In the genomic region with DNA sequence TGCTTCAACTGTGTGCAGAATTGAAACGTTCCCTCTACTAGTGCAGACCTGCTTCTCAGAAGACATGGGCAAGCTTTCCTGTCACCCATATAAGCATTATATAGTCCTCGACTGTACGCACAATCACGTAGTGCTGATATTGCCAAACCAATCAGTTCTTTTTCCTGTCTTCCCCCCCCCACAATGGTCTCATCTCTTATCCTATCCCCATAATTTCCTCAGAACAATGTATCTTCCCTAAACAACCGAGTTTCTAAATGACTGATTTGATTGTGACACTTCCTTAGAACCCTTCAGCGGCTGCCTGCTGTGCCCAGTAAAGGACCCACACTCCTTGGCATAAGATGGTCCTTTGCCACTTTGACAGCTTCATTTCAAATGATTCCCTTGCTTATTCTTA, we compare ENCODE assay signal across 27 mouse cellular contexts.
A peak's percentile ranks its signal among the peaks of the same experiment; 100 is the strongest.
DNase-seq lines count a peak whose midpoint lies in the region; ATAC-seq and TF ChIP-seq lines count a peak whose summit lies in the region.
"Had no signal": no experiment of that assay in that cellular context is flagged by ENCODE, and none has a peak within 500 bp of the region (broad histone marks: within the 10 kb centered on the region; RNA-seq: fewer than 3 reads in every experiment).

No protein-coding gene starts in this region.

- H3K4me1 ChIP-seq in heart, embryonic 13.5 days, result peaks cover 16% of the 10 kb centered on the region
- H3K4me1 ChIP-seq in heart, embryonic 11.5 days (ENCODE audit: control insufficient read depth, insufficient read depth, low read length), result no peaks in the 10 kb centered on the region; the same call in 1 of the 2 replicates
- peaks cover 3% of the 10 kb centered on the region; the same call in 1 of the 2 replicates for H3K4me1 ChIP-seq in liver, adult 2 months (ENCODE audit: control insufficient read depth, insufficient read depth, low read length)
- H3K4me1 ChIP-seq in hindbrain, embryonic 13.5 days (replicated peaks), result no peaks in the 10 kb centered on the region; the same call in 1 of the 2 replicates
- H3K4me1 ChIP-seq: embryonic facial prominence, embryonic 12.5 days; midbrain, embryonic 13.5 days had no signal

- H3K4me2 ChIP-seq in heart, embryonic 13.5 days, result no peak overlapping the region
- no peak overlapping the region for H3K4me2 ChIP-seq in heart, embryonic 11.5 days
- no peak overlapping the region for H3K4me2 ChIP-seq in hindbrain, embryonic 13.5 days
- H3K4me2 ChIP-seq: embryonic facial prominence, embryonic 12.5 days; hindbrain, embryonic 15.5 days; limb, embryonic 12.5 days; lung, embryonic 14.5 days; midbrain, embryonic 13.5 days had no signal

- no peak for TF ChIP-seq POLR2A in liver, adult 2 months (IDR thresholded peaks at IDR 0.05; ENCODE audit: extremely low read depth, insufficient read depth, low read length)

- no peak overlapping the region for H3K9ac ChIP-seq in heart, embryonic 13.5 days
- no peak overlapping the region for H3K9ac ChIP-seq in heart, embryonic 11.5 days (ENCODE audit: low read depth, low read length)
- H3K9ac ChIP-seq in liver, adult 2 months (ENCODE audit: low read depth, low read length), result no peak overlapping the region
- H3K9ac ChIP-seq in hindbrain, embryonic 13.5 days, result no peak overlapping the region
- H3K9ac ChIP-seq: embryonic facial prominence, embryonic 12.5 days; hindbrain, embryonic 15.5 days; limb, embryonic 12.5 days; lung, embryonic 14.5 days; midbrain, embryonic 13.5 days had no signal

- no peak for ATAC-seq in heart, embryonic 13.5 days (ENCODE audit: extremely low read depth, insufficient number of reproducible peaks, low FRiP score, low TSS enrichment)
- no peak for ATAC-seq in heart, embryonic 11.5 days (replicated peaks; ENCODE audit: insufficient number of reproducible peaks, low FRiP score, low TSS enrichment)
- peak; percentile 43 for ATAC-seq in megakaryocyte, adult 5-6 weeks (ENCODE audit: poor library complexity, severe bottlenecking)
- no peak for ATAC-seq in hindbrain, embryonic 13.5 days (ENCODE audit: low FRiP score)
- ATAC-seq: forebrain, embryonic 14.5 days; inflammation-experienced regulatory T-cells, adult 6 months; midbrain, embryonic 13.5 days; Patski had no signal

- no peaks in the 10 kb centered on the region for H3K36me3 ChIP-seq in heart, embryonic 13.5 days
- no peaks in the 10 kb centered on the region for H3K36me3 ChIP-seq in heart, embryonic 11.5 days (ENCODE audit: control insufficient read depth, insufficient read depth, low read length)
- H3K36me3 ChIP-seq in liver, adult 2 months (ENCODE audit: control insufficient read depth, insufficient read depth, low read length), result no peaks in the 10 kb centered on the region
- H3K36me3 ChIP-seq in hindbrain, embryonic 13.5 days, result no peaks in the 10 kb centered on the region
- H3K36me3 ChIP-seq: embryonic facial prominence, embryonic 12.5 days; hindbrain, embryonic 15.5 days; limb, embryonic 12.5 days; midbrain, embryonic 13.5 days had no signal

- DNase-seq in liver, adult 2 months (ENCODE audit: extremely low read depth, low read depth, low spot score), result peak; percentile 33
- DNase-seq in liver, result no peak
- peak; percentile 1 for DNase-seq in lung, postnatal 25 days (ENCODE audit: low spot score)
- DNase-seq in lung, postnatal 14 days, result no peak
- DNase-seq: adrenal gland, postnatal 14 days; cerebellum, adult 11-12 months; cerebellum, adult 9-11 months; embryo, embryonic 11 days; gastrocnemius, postnatal 25 days; kidney, adult 11 months; kidney, postnatal 14 days; layer of hippocampus, adult 9-11 months; retina, postnatal 1 day; right cerebral cortex, postnatal 14 days; thymus, postnatal 4 days had no signal

- H3K27ac ChIP-seq in heart, embryonic 13.5 days (replicated peaks), result 0 out of 2 replicates have a peak overlapping the region, but pooled peaks have one; percentile 32
- H3K27ac ChIP-seq in heart, embryonic 11.5 days (ENCODE audit: low read depth, low read length), result no peak overlapping the region
- no peak overlapping the region for H3K27ac ChIP-seq in liver, adult 2 months (replicated peaks; ENCODE audit: insufficient read depth, low read depth, low read length)
- H3K27ac ChIP-seq in hindbrain, embryonic 13.5 days, result no peak overlapping the region
- H3K27ac ChIP-seq: embryonic facial prominence, embryonic 12.5 days; hindbrain, embryonic 15.5 days; limb, embryonic 12.5 days; midbrain, embryonic 13.5 days had no signal

- no peaks in the 10 kb centered on the region for H3K27me3 ChIP-seq in heart, embryonic 13.5 days (replicated peaks)
- H3K27me3 ChIP-seq in heart, embryonic 11.5 days (ENCODE audit: control insufficient read depth, insufficient read depth, low read length), result no peaks in the 10 kb centered on the region
- H3K27me3 ChIP-seq in liver, adult 2 months (ENCODE audit: control insufficient read depth, insufficient read depth, low read length), result no peaks in the 10 kb centered on the region
- H3K27me3 ChIP-seq in hindbrain, embryonic 13.5 days, result no peaks in the 10 kb centered on the region
- H3K27me3 ChIP-seq: embryonic facial prominence, embryonic 12.5 days; hindbrain, embryonic 15.5 days; limb, embryonic 12.5 days; midbrain, embryonic 13.5 days; Patski had no signal

- H3K4me3 ChIP-seq in heart, embryonic 13.5 days, result no peak overlapping the region
- no peak overlapping the region for H3K4me3 ChIP-seq in heart, embryonic 11.5 days (ENCODE audit: low read depth, low read length)
- no peak overlapping the region for H3K4me3 ChIP-seq in liver, adult 2 months (ENCODE audit: insufficient read depth, low read depth, low read length)
- H3K4me3 ChIP-seq in hindbrain, embryonic 13.5 days, result no peak overlapping the region
- H3K4me3 ChIP-seq: embryonic facial prominence, embryonic 12.5 days; hindbrain, embryonic 15.5 days; limb, embryonic 12.5 days; midbrain, embryonic 13.5 days had no signal

- no peaks in the 10 kb centered on the region for H3K79me2 ChIP-seq in liver, adult 2 months (ENCODE audit: control insufficient read depth, insufficient read depth, low read length)

- TF ChIP-seq CTCF in liver, adult 2 months (IDR thresholded peaks at IDR 0.05; ENCODE audit: low read depth, low read length), result no peak

- H3K9me3 ChIP-seq in heart, embryonic 13.5 days, result no peaks in the 10 kb centered on the region
- no peaks in the 10 kb centered on the region for H3K9me3 ChIP-seq in heart, embryonic 11.5 days (replicated peaks; ENCODE audit: control insufficient read depth, low read length)
- H3K9me3 ChIP-seq in hindbrain, embryonic 13.5 days, result no peaks in the 10 kb centered on the region
- H3K9me3 ChIP-seq: embryonic facial prominence, embryonic 12.5 days; hindbrain, embryonic 15.5 days; limb, embryonic 12.5 days; midbrain, embryonic 13.5 days had no signal

- WGBS in heart, embryonic 13.5 days, result 75% methylated on average over 6 of the region's 6 CpGs
- 62% methylated on average over 6 of the region's 6 CpGs for WGBS in heart, embryonic 11.5 days (ENCODE audit: insufficient replicate concordance)
- WGBS in liver, adult 2 months, result 72% methylated on average over 6 of the region's 6 CpGs
- WGBS in hindbrain, embryonic 13.5 days, result 79% methylated on average over 6 of the region's 6 CpGs

Comparison
In these comparisons a context has a peak if more than half of its experiments do, and no peak if none do; other contexts are left out.
1. DNase-seq: peak in liver, adult 2 months (single experiment) and lung, postnatal 25 days (single experiment); none in liver (single experiment) and lung, postnatal 14 days (single experiment).